Mouse (Mus musculus) v-Abl transformed pro-B cells (cell line): ENCODE measurements around the gene Prelid3b.

Experiments used
- in situ Hi-C, 2 experiments: fragments of 400-800 bp; cut with MboI; formaldehyde crosslinking; loops; one replicate each; pipeline ENCODE4 v1.15.1; 2025; ENCODE audit not compliant: unreplicated experiment in 2 of 2

Gene Prelid3b

GRCm38 (mm10) chr2:174436076-174436701 lies 36.7 kb downstream of the Prelid3b start:
- in situ Hi-C loops = loop anchor here in 1 of 2 experiments (5.0 kb wide), 1 partner anchor 36 kb away; the partner anchor contains the start of gene Prelid3b

GRCm38 (mm10) chr2:174434943-174435342 lies 37.9 kb downstream of the Prelid3b start:
- in situ Hi-C loops = loop anchor here in 1 of 2 experiments (5.0 kb wide), 1 partner anchor 37 kb away; the partner anchor contains the start of gene Prelid3b

GRCm38 (mm10) chr2:174428996-174429591 lies 43.8 kb downstream of the Prelid3b start:
- in situ Hi-C loops = no loop called here

- in situ Hi-C loops = no loop called here
Measured at GRCm38 (mm10) chr2:174428076-174428835, 44.6 kb downstream of the Prelid3b start.

GRCm38 (mm10) chr2:174426856-174427255 lies 46.0 kb downstream of the Prelid3b start:
- in situ Hi-C loops = no loop called here

GRCm38 (mm10) chr2:174424301-174425085 lies 48.4 kb downstream of the Prelid3b start:
- in situ Hi-C loops = no loop called here

- in situ Hi-C loops = no loop called here
Measured at GRCm38 (mm10) chr2:174421107-174421506, 51.8 kb downstream of the Prelid3b start.

- in situ Hi-C loops = no loop called here
Measured at GRCm38 (mm10) chr2:174415731-174416310, 57.1 kb downstream of the Prelid3b start, which contains the start of gene Nelfcd. Gene Nelfcd, plus strand, starts transcription at chr2:174415804.
